Mouse (Mus musculus): ENCODE measurements around the gene Atp6v0e.

DNA sequence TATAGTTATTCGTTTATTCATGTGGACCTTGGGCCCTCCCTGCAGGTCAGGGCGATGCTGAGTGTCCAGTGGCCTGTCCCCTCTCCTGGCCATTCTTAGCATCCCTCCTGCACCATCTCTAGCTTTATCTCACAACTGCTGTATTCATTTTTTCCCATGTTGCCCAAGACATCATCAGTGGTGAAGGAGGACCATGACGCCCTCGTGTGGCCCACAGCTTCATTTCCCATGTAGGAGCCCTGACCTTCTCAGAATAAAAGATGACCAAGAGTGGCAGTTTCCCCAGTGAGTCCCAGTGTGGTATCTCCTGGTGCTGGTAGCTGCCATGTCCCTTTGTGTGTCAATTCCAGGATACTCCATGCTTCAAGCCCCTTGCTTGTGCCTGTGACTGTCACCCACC, 13.5 kb upstream of the Atp6v0e start:
- TF ChIP-seq POLR2A (IDR thresholded peaks at IDR 0.05; ENCODE audit: insufficient read depth, low read depth, low read length) (no peak), CTCF (IDR thresholded peaks at IDR 0.05) (peak; percentile 35), EP300 (IDR thresholded peaks at IDR 0.05; ENCODE audit: insufficient read depth, low read depth, low read length) (no peak)
